Mouse (Mus musculus): ENCODE measurements around the gene Slc7a11. TPM values are rescaled to one million over a fixed set of nuclear protein-coding genes. Genes with fewer than 3 reads are reported as not detected.

The Slc7a11 gene
- polyA plus RNA-seq, 1 experiment from 2014 or later: 0.19 TPM

GRCm38 (mm10) chr3:50224390-50225114 is 218.9 kb downstream of the Slc7a11 start:
- no peaks in the 10 kb centered on the region for H3K9me3 ChIP-seq (replicated peaks)
- H3K27me3 ChIP-seq (replicated peaks): no peaks in the 10 kb centered on the region
- H3K4me2 ChIP-seq: no peak overlapping the region
- ATAC-seq: no peak
- H3K9ac ChIP-seq: no peak overlapping the region
- no peaks in the 10 kb centered on the region for H3K36me3 ChIP-seq
- no peak overlapping the region for H3K4me3 ChIP-seq
- H3K4me1 ChIP-seq: no peaks in the 10 kb centered on the region
- no peak overlapping the region for H3K27ac ChIP-seq
- WGBS (ENCODE audit: insufficient replicate concordance): 64% methylated on average over 2 of the region's 2 CpGs

GRCm38 (mm10) chr3:50220454-50220853 is 223.0 kb downstream of the Slc7a11 start:
- no peaks in the 10 kb centered on the region for H3K27me3 ChIP-seq (replicated peaks)
- ATAC-seq: no peak
- 44% methylated on average over 2 of the region's 2 CpGs for WGBS (ENCODE audit: insufficient replicate concordance)
- no peaks in the 10 kb centered on the region for H3K36me3 ChIP-seq
- H3K4me3 ChIP-seq: no peak overlapping the region
- no peak overlapping the region for H3K27ac ChIP-seq
- H3K4me1 ChIP-seq: no peaks in the 10 kb centered on the region
- no peak overlapping the region for H3K4me2 ChIP-seq
- no peak overlapping the region for H3K9ac ChIP-seq
- no peaks in the 10 kb centered on the region for H3K9me3 ChIP-seq (replicated peaks)

GRCm38 (mm10) chr3:50186369-50186768 is 257.0 kb downstream of the Slc7a11 start:
- Histone ChIP-seq H3K4me1 (no peaks in the 10 kb centered on the region), H3K4me2 (no peak overlapping the region), H3K36me3 (no peaks in the 10 kb centered on the region), H3K27me3 (replicated peaks) (no peaks in the 10 kb centered on the region), H3K4me3 (no peak overlapping the region), H3K9ac (no peak overlapping the region), H3K27ac (no peak overlapping the region), H3K9me3 (replicated peaks) (no peaks in the 10 kb centered on the region)
- 65% methylated on average over 5 of the region's 5 CpGs for WGBS (ENCODE audit: insufficient replicate concordance)
- no peak for ATAC-seq

- 61% methylated on average over 2 of the region's 2 CpGs for WGBS (ENCODE audit: insufficient replicate concordance)
- Histone ChIP-seq H3K27me3 (replicated peaks) (no peaks in the 10 kb centered on the region), H3K36me3 (no peaks in the 10 kb centered on the region), H3K9ac (no peak overlapping the region), H3K4me1 (no peaks in the 10 kb centered on the region), H3K4me3 (no peak overlapping the region), H3K9me3 (replicated peaks) (no peaks in the 10 kb centered on the region), H3K27ac (no peak overlapping the region), H3K4me2 (no peak overlapping the region)
- no peak for ATAC-seq
These were observed 257.5 kb downstream of the Slc7a11 start for GRCm38 (mm10) chr3:50185879-50186278.

- no peak overlapping the region for H3K4me2 ChIP-seq
- H3K27me3 ChIP-seq (replicated peaks): no peaks in the 10 kb centered on the region
- H3K9me3 ChIP-seq (replicated peaks): no peaks in the 10 kb centered on the region
- no peaks in the 10 kb centered on the region for H3K4me1 ChIP-seq
- H3K27ac ChIP-seq: no peak overlapping the region
- no peaks in the 10 kb centered on the region for H3K36me3 ChIP-seq
- H3K4me3 ChIP-seq: no peak overlapping the region
- no peak overlapping the region for H3K9ac ChIP-seq
- WGBS (ENCODE audit: insufficient replicate concordance): 67% methylated on average over 2 of the region's 2 CpGs
- no peak for ATAC-seq
These were observed 282.7 kb downstream of the Slc7a11 start for GRCm38 (mm10) chr3:50160756-50161155.

- Histone ChIP-seq H3K27me3 (replicated peaks) (no peaks in the 10 kb centered on the region), H3K4me2 (no peak overlapping the region), H3K27ac (no peak overlapping the region), H3K9me3 (replicated peaks) (no peaks in the 10 kb centered on the region), H3K36me3 (no peaks in the 10 kb centered on the region), H3K9ac (no peak overlapping the region), H3K4me3 (no peak overlapping the region), H3K4me1 (no peaks in the 10 kb centered on the region)
- no peak for ATAC-seq
These were observed 299.3 kb downstream of the Slc7a11 start for GRCm38 (mm10) chr3:50144144-50144543.

- H3K9ac ChIP-seq: no peak overlapping the region
- no peak overlapping the region for H3K4me3 ChIP-seq
- H3K9me3 ChIP-seq (replicated peaks): no peaks in the 10 kb centered on the region
- H3K27ac ChIP-seq: no peak overlapping the region
- H3K4me2 ChIP-seq: no peak overlapping the region
- H3K27me3 ChIP-seq (replicated peaks): no peaks in the 10 kb centered on the region
- WGBS (ENCODE audit: insufficient replicate concordance): 44% methylated on average over 3 of the region's 3 CpGs
- H3K4me1 ChIP-seq: no peaks in the 10 kb centered on the region
- ATAC-seq: no peak
- no peaks in the 10 kb centered on the region for H3K36me3 ChIP-seq
These were observed 305.1 kb downstream of the Slc7a11 start for GRCm38 (mm10) chr3:50138319-50138718.

GRCm38 (mm10) chr3:50132204-50132603 is 311.2 kb downstream of the Slc7a11 start:
- H3K9ac ChIP-seq: no peak overlapping the region
- no peaks in the 10 kb centered on the region for H3K4me1 ChIP-seq
- no peak overlapping the region for H3K4me3 ChIP-seq
- H3K9me3 ChIP-seq (replicated peaks): no peaks in the 10 kb centered on the region
- no peaks in the 10 kb centered on the region for H3K36me3 ChIP-seq
- H3K4me2 ChIP-seq: no peak overlapping the region
- 71% methylated on average over 5 of the region's 5 CpGs for WGBS (ENCODE audit: insufficient replicate concordance)
- H3K27ac ChIP-seq: no peak overlapping the region
- ATAC-seq: no peak
- H3K27me3 ChIP-seq (replicated peaks): no peaks in the 10 kb centered on the region

GRCm38 (mm10) chr3:50130319-50130718 is 313.1 kb downstream of the Slc7a11 start:
- Histone ChIP-seq H3K9ac (no peak overlapping the region), H3K4me2 (no peak overlapping the region), H3K4me1 (no peaks in the 10 kb centered on the region), H3K4me3 (no peak overlapping the region), H3K27ac (no peak overlapping the region), H3K27me3 (replicated peaks) (no peaks in the 10 kb centered on the region), H3K9me3 (replicated peaks) (no peaks in the 10 kb centered on the region), H3K36me3 (no peaks in the 10 kb centered on the region)
- 59% methylated on average over 2 of the region's 2 CpGs for WGBS (ENCODE audit: insufficient replicate concordance)
- ATAC-seq: no peak

- H3K9ac ChIP-seq: no peak overlapping the region
- ATAC-seq: no peak
- no peak overlapping the region for H3K4me3 ChIP-seq
- no peaks in the 10 kb centered on the region for H3K4me1 ChIP-seq
- no peaks in the 10 kb centered on the region for H3K9me3 ChIP-seq (replicated peaks)
- H3K27ac ChIP-seq: no peak overlapping the region
- WGBS (ENCODE audit: insufficient replicate concordance): 44% methylated on average over 1 of the region's 1 CpGs
- H3K4me2 ChIP-seq: no peak overlapping the region
- no peaks in the 10 kb centered on the region for H3K36me3 ChIP-seq
- H3K27me3 ChIP-seq (replicated peaks): no peaks in the 10 kb centered on the region
These were observed 322.4 kb downstream of the Slc7a11 start for GRCm38 (mm10) chr3:50121001-50121400.

GRCm38 (mm10) chr3:50116266-50116665 is 327.1 kb downstream of the Slc7a11 start:
- no peaks in the 10 kb centered on the region for H3K27me3 ChIP-seq (replicated peaks)
- H3K4me3 ChIP-seq: no peak overlapping the region
- H3K27ac ChIP-seq: no peak overlapping the region
- no peaks in the 10 kb centered on the region for H3K4me1 ChIP-seq
- no peaks in the 10 kb centered on the region for H3K9me3 ChIP-seq (replicated peaks)
- H3K4me2 ChIP-seq: no peak overlapping the region
- H3K9ac ChIP-seq: no peak overlapping the region
- ATAC-seq: no peak
- H3K36me3 ChIP-seq: no peaks in the 10 kb centered on the region
- WGBS (ENCODE audit: insufficient replicate concordance): 63% methylated on average over 1 of the region's 1 CpGs

GRCm38 (mm10) chr3:50105509-50105908 is 337.9 kb downstream of the Slc7a11 start:
- H3K27me3 ChIP-seq (replicated peaks): no peaks in the 10 kb centered on the region
- no peak for ATAC-seq
- no peaks in the 10 kb centered on the region for H3K36me3 ChIP-seq
- H3K9ac ChIP-seq: no peak overlapping the region
- no peak overlapping the region for H3K27ac ChIP-seq
- no peak overlapping the region for H3K4me3 ChIP-seq
- WGBS (ENCODE audit: insufficient replicate concordance): 79% methylated on average over 6 of the region's 6 CpGs
- H3K4me1 ChIP-seq: no peaks in the 10 kb centered on the region
- no peaks in the 10 kb centered on the region for H3K9me3 ChIP-seq (replicated peaks)
- H3K4me2 ChIP-seq: no peak overlapping the region

Measured in liver, embryonic 12.5 days (tissue).